ENCODE assay signal across 8 mouse cellular contexts in the genomic region with DNA sequence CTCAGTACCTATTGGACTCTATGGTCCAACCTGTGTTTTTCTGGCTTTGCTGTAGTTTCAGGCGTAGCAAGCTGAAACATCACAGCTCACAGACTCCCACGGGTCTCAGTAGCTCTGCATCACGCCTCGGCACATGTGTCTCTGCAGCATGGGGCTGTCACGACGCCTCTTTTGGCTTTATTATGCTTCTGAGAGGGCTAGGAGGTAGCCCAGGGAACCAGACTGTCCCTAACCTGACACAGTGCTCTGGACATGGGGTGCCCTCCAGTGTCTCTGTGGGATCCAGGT. TPM values are rescaled to one million over a fixed set of nuclear protein-coding genes. Genes with fewer than 3 reads are reported as not detected.
DNase-seq lines count a peak whose midpoint lies in the region; ATAC-seq and TF ChIP-seq lines count a peak whose summit lies in the region.

No protein-coding gene starts in this region.

- ATAC-seq in embryonic facial prominence, embryonic 15.5 days (ENCODE audit: insufficient number of reproducible peaks, low FRiP score, low TSS enrichment, low read depth), result no peak
- ATAC-seq in hindbrain, embryonic 15.5 days (ENCODE audit: low FRiP score, low read depth), result no peak
- no peak for ATAC-seq in midbrain, embryonic 11.5 days (ENCODE audit: low FRiP score)
- ATAC-seq in monocyte, adult 5-6 weeks (replicated peaks; ENCODE audit: insufficient number of reproducible peaks, low FRiP score, low TSS enrichment, poor library complexity, severe bottlenecking), result no peak

- no peak for TF ChIP-seq POLR2A in liver, adult 2 months (IDR thresholded peaks at IDR 0.05; ENCODE audit: extremely low read depth, insufficient read depth, low read length)

- H3K9ac ChIP-seq in liver, adult 2 months (ENCODE audit: low read depth, low read length), result peak overlapping the region; percentile 43
- H3K9ac ChIP-seq in embryonic facial prominence, embryonic 15.5 days, result peak overlapping the region; percentile 95
- H3K9ac ChIP-seq in hindbrain, embryonic 15.5 days, result 0 out of 2 replicates have a peak overlapping the region, but pooled peaks have one; percentile 13
- H3K9ac ChIP-seq in midbrain, embryonic 11.5 days (ENCODE audit: low read length), result 0 out of 2 replicates have a peak overlapping the region, but pooled peaks have one; percentile 1

- H3K79me2 ChIP-seq in liver, adult 2 months (ENCODE audit: control insufficient read depth, insufficient read depth, low read length), result peaks cover 5% of the 10 kb centered on the region; the same call in 1 of the 2 replicates

- 0 out of 2 replicates have a peak, but pooled peaks cover 5% of the 10 kb centered on the region for H3K36me3 ChIP-seq in liver, adult 2 months (ENCODE audit: control insufficient read depth, insufficient read depth, low read length)
- peaks cover 36% of the 10 kb centered on the region for H3K36me3 ChIP-seq in embryonic facial prominence, embryonic 15.5 days
- peaks cover 14% of the 10 kb centered on the region for H3K36me3 ChIP-seq in hindbrain, embryonic 15.5 days
- peaks cover 7% of the 10 kb centered on the region for H3K36me3 ChIP-seq in midbrain, embryonic 11.5 days (ENCODE audit: control insufficient read depth, insufficient read depth, low read length)

- peak overlapping the region; percentile 21; the same call in 1 of the 2 replicates for H3K4me3 ChIP-seq in liver, adult 2 months (ENCODE audit: insufficient read depth, low read depth, low read length)
- H3K4me3 ChIP-seq in embryonic facial prominence, embryonic 15.5 days (replicated peaks), result peak overlapping the region; percentile 93
- peak overlapping the region; percentile 10; the same call in 1 of the 2 replicates for H3K4me3 ChIP-seq in hindbrain, embryonic 15.5 days
- H3K4me3 ChIP-seq in midbrain, embryonic 11.5 days (ENCODE audit: low read depth, low read length), result no peak overlapping the region

- H3K27me3 ChIP-seq in liver, adult 2 months (ENCODE audit: control insufficient read depth, insufficient read depth, low read length), result no peaks in the 10 kb centered on the region
- no peaks in the 10 kb centered on the region for H3K27me3 ChIP-seq in embryonic facial prominence, embryonic 15.5 days
- no peaks in the 10 kb centered on the region for H3K27me3 ChIP-seq in hindbrain, embryonic 15.5 days
- no peaks in the 10 kb centered on the region for H3K27me3 ChIP-seq in midbrain, embryonic 11.5 days (ENCODE audit: control insufficient read depth, insufficient read depth, low read length)

- no peak for DNase-seq in liver, adult 2 months (ENCODE audit: extremely low read depth, low read depth, low spot score)
- DNase-seq in liver, result no peak
- DNase-seq in midbrain, embryonic 11.5 days (ENCODE audit: low spot score, missing footprints), result no peak
- no peak for DNase-seq in T-cell, adult 2 months (ENCODE audit: low spot score)
- no peak for DNase-seq in adrenal gland, postnatal 10 days

- no peaks in the 10 kb centered on the region for H3K9me3 ChIP-seq in embryonic facial prominence, embryonic 15.5 days (replicated peaks)
- H3K9me3 ChIP-seq in hindbrain, embryonic 15.5 days, result no peaks in the 10 kb centered on the region
- H3K9me3 ChIP-seq in midbrain, embryonic 11.5 days (ENCODE audit: control insufficient read depth, low read length), result no peaks in the 10 kb centered on the region

- peaks cover 9% of the 10 kb centered on the region for H3K4me1 ChIP-seq in liver, adult 2 months (ENCODE audit: control insufficient read depth, insufficient read depth, low read length)
- H3K4me1 ChIP-seq in embryonic facial prominence, embryonic 15.5 days, result peaks cover 60% of the 10 kb centered on the region
- H3K4me1 ChIP-seq in hindbrain, embryonic 15.5 days (replicated peaks), result peaks cover 39% of the 10 kb centered on the region
- peaks cover 35% of the 10 kb centered on the region for H3K4me1 ChIP-seq in midbrain, embryonic 11.5 days (ENCODE audit: control insufficient read depth, insufficient read depth, low read length)

- no peak for TF ChIP-seq CTCF in liver, adult 2 months (IDR thresholded peaks at IDR 0.05; ENCODE audit: low read depth, low read length)

- peak overlapping the region; percentile 76 for H3K27ac ChIP-seq in liver, adult 2 months (replicated peaks; ENCODE audit: insufficient read depth, low read depth, low read length)
- H3K27ac ChIP-seq in embryonic facial prominence, embryonic 15.5 days (replicated peaks), result peak overlapping the region; percentile 80
- no peak overlapping the region for H3K27ac ChIP-seq in hindbrain, embryonic 15.5 days (replicated peaks)
- no peak overlapping the region for H3K27ac ChIP-seq in midbrain, embryonic 11.5 days (ENCODE audit: low read depth, low read length)

- H3K4me2 ChIP-seq in embryonic facial prominence, embryonic 15.5 days (replicated peaks), result peak overlapping the region; percentile 97
- H3K4me2 ChIP-seq in hindbrain, embryonic 15.5 days, result peak overlapping the region; percentile 96
- no peak overlapping the region for H3K4me2 ChIP-seq in midbrain, embryonic 11.5 days

- 65% methylated on average over 6 of the region's 6 CpGs for WGBS in liver, adult 2 months
- WGBS in embryonic facial prominence, embryonic 15.5 days, result 11% methylated on average over 6 of the region's 6 CpGs
- 71% methylated on average over 6 of the region's 6 CpGs for WGBS in hindbrain, embryonic 15.5 days
- WGBS in midbrain, embryonic 11.5 days, result 82% methylated on average over 6 of the region's 6 CpGs

RNA-seq across cellular contexts. Expression of a gene that starts 2.9 kb away (rescaled TPM):
- 1.8 and 2.5 TPM in 2 replicates for total RNA-seq in liver, adult 2 months (2014; rRNA removed)
- 7.7 and 10.1 TPM in 2 replicates for polyA plus RNA-seq in liver, adult 2 months (2012; rRNA removed)
- polyA plus RNA-seq in embryonic facial prominence, embryonic 15.5 days (2015; fragmentation: Nextera tagmentation; extraction: Ambion mirVana), result 42.3 and 44.2 TPM in 2 replicates
- polyA plus RNA-seq in hindbrain, embryonic 15.5 days (2015; fragmentation: Nextera tagmentation; extraction: Ambion mirVana), result 13.3 and 15.0 TPM in 2 replicates
- polyA plus RNA-seq in midbrain, embryonic 11.5 days (2014; fragmentation: Nextera tagmentation; extraction: Ambion mirVana), result 16.1 and 17.0 TPM in 2 replicates
- total RNA-seq in monocyte, adult 5-6 weeks (2017), result 8.7 to 21.2 TPM (median 12.2 TPM) in 3 replicates
- 10 to 100 TPM; 21.0 to 26.1 TPM for total RNA-seq in adrenal gland, postnatal 10 days (2021)

RNA-seq across cellular contexts. Expression of a gene that starts 57.9 kb away (rescaled TPM):
- total RNA-seq in liver, adult 2 months (2014; rRNA removed), result 182 and 210 TPM in 2 replicates
- 230 and 232 TPM in 2 replicates for polyA plus RNA-seq in liver, adult 2 months (2012; rRNA removed)
- 943 and 957 TPM in 2 replicates for polyA plus RNA-seq in embryonic facial prominence, embryonic 15.5 days (2015; fragmentation: Nextera tagmentation; extraction: Ambion mirVana)
- 620 and 631 TPM in 2 replicates for polyA plus RNA-seq in hindbrain, embryonic 15.5 days (2015; fragmentation: Nextera tagmentation; extraction: Ambion mirVana)
- polyA plus RNA-seq in midbrain, embryonic 11.5 days (2014; fragmentation: Nextera tagmentation; extraction: Ambion mirVana), result 867 and 874 TPM in 2 replicates
- 521 to 617 TPM (median 563 TPM) in 3 replicates for total RNA-seq in monocyte, adult 5-6 weeks (2017)
- total RNA-seq in adrenal gland, postnatal 10 days (2021), result 100 to 1,000 TPM; 485 to 490 TPM

Comparison
In these comparisons a context has a peak if more than half of its experiments do, and no peak if none do; other contexts are left out.
1. H3K27ac ChIP-seq: peak in liver, adult 2 months (single experiment) and embryonic facial prominence, embryonic 15.5 days (single experiment); none in hindbrain, embryonic 15.5 days (single experiment) and midbrain, embryonic 11.5 days (single experiment).
2. H3K9ac ChIP-seq: peak in every context shown above with its lines; median percentile 95 in embryonic facial prominence, embryonic 15.5 days; 43 in liver, adult 2 months; 13 in hindbrain, embryonic 15.5 days; 1 in midbrain, embryonic 11.5 days.